Mouse (Mus musculus) MEL (cell line): ENCODE measurements at regions not wholly inside any gene's neighbourhood (a gene's known extent, or its start where the extent isn't known, plus 50 kb on each side); places are given as distances from the start of the nearest gene placed in this dataset.

Experiments
- CTCF ChIP-seq, 3 experiments: IDR thresholded peaks in 2 of 3; conservative IDR thresholded peaks in 1 of 3; 2 replicates each; pipeline ENCODE4 v1.5.1; 2011 to 2012; ENCODE audit warnings: low read length in 3 of 3, low read depth in 2 of 3, mild to moderate bottlenecking in 2 of 3, improper control_type of control experiment in 1 of 3, inconsistent platforms in 1 of 3, mixed read lengths in 1 of 3, moderate library complexity in 1 of 3; ENCODE audit not compliant: control insufficient read depth in 1 of 3, insufficient read depth in 1 of 3, poor library complexity in 1 of 3, severe bottlenecking in 1 of 3
- EP300 ChIP-seq, 2 experiments: IDR thresholded peaks; 2 replicates each; pipeline ENCODE4 v1.6.1; 2011; ENCODE audit warnings: improper control_type of control experiment in 2 of 2, low read length in 2 of 2, low read depth in 1 of 2, mild to moderate bottlenecking in 1 of 2
- GATA1 ChIP-seq: IDR thresholded peaks from 2 replicates; pipeline ENCODE4 v1.6.1; 2011; ENCODE audit warnings: low read depth, low read length, improper control_type of control experiment
- POLR2AphosphoS2 ChIP-seq: IDR thresholded peaks from 2 replicates; pipeline ENCODE4 v1.6.1; 2011; ENCODE audit warnings: low read length, improper control_type of control experiment
- POLR2AphosphoS5 ChIP-seq: IDR thresholded peaks from 2 replicates; pipeline ENCODE4 v1.6.1; 2012; ENCODE audit warnings: low read depth, borderline replicate concordance, mild to moderate bottlenecking, inconsistent platforms, low read length, moderate library complexity, mixed read lengths
- RCOR1 ChIP-seq: IDR thresholded peaks from 2 replicates; pipeline ENCODE4 v1.6.1; 2012; ENCODE audit warnings: low read depth, mild to moderate bottlenecking, inconsistent platforms, low read length, improper control_type of control experiment

DNA sequence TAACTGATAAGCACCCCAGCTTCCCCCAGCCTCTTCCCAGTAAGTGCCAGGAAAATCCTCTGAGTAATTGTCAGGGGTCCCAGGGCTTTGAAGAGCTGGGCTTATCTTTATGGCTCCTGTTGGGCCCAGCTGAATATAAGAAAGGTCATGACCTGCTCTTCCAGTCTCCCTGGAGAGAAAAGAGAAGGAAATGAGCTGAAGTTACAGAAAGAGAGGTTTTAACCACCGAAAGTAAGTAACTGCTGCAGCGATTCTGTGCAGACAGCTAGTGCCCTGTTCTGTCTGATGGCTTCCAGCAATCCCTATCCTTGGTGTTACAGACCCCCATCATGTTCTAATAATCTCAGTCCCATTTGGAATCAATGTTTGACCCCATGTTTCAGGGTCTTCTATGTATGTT, 272.8 kb downstream of the Fam49a start:
- TF ChIP-seq GATA1 (no peak), RCOR1 (no peak), POLR2AphosphoS2 (no peak), POLR2AphosphoS5 (no peak), EP300 (IDR thresholded peaks at IDR 0.05; ENCODE audit: low read depth in 1 of 2, low read length in 2 of 2) (no peak), CTCF (IDR thresholded peaks at IDR 0.05 in 2 of 3, conservative IDR thresholded peaks at IDR 0.05 in 1 of 3; ENCODE audit: control insufficient read depth in 1 of 3, insufficient read depth in 1 of 3, low read depth in 2 of 3, low read length in 3 of 3, poor library complexity in 1 of 3, severe bottlenecking in 1 of 3) (no peak)
